Mouse (Mus musculus) forebrain, embryonic 11.5 days (tissue): ENCODE results near the gene Git2. TPM values are rescaled to one million over a fixed set of nuclear protein-coding genes. Genes with fewer than 3 reads are reported as not detected.
A peak's percentile ranks its signal among the peaks of the same experiment; 100 is the strongest.

ENCODE experiments used
- ATAC-seq: fragments of 200-750 bp; cut with Nextera tagmentation; replicated peaks from 2 replicates; pipeline ENCODE4 v1.8.0; 2017; ENCODE audit warnings: moderate TSS enrichment; ENCODE audit not compliant: low FRiP score
- DNase-seq: peaks from one replicate; pipeline ENCODE4 v3.0.0-alpha.2; 2017; ENCODE audit warnings: low spot score
- H3K27ac ChIP-seq: fragments of 300-500 bp; sonication (generic); 2 replicates; pipeline ENCODE4 v1.5.1; 2014; ENCODE audit warnings: low read depth, low read length
- H3K27me3 ChIP-seq: fragments of 300-500 bp; sonication (generic); 2 replicates; pipeline ENCODE4 v1.6.1; 2014; ENCODE audit warnings: mild to moderate bottlenecking, low read length, mixed read lengths; ENCODE audit not compliant: control insufficient read depth, insufficient read depth
- H3K36me3 ChIP-seq: fragments of 300-500 bp; sonication (generic); 2 replicates; pipeline ENCODE4 v1.6.1; 2014; ENCODE audit warnings: mild to moderate bottlenecking, low read length, moderate library complexity, mixed read lengths; ENCODE audit not compliant: control insufficient read depth, insufficient read depth
- H3K4me1 ChIP-seq: fragments of 300-500 bp; sonication (generic); replicated peaks from 2 replicates; pipeline ENCODE4 v1.6.1; 2014; ENCODE audit warnings: low read length, mixed read lengths; ENCODE audit not compliant: control insufficient read depth, insufficient read depth
- H3K4me2 ChIP-seq: fragments of 300-500 bp; sonication (generic); 2 replicates; pipeline ENCODE4 v1.6.1; 2014; ENCODE audit warnings: low read depth, mild to moderate bottlenecking, low read length, moderate library complexity, mixed read lengths; ENCODE audit not compliant: severe bottlenecking
- H3K4me3 ChIP-seq: fragments of 300-500 bp; sonication (generic); 2 replicates; pipeline ENCODE4 v1.5.1; 2014; ENCODE audit warnings: low read depth, low read length
- H3K9ac ChIP-seq: fragments of 300-500 bp; sonication (generic); 2 replicates; pipeline ENCODE4 v1.6.1; 2014; ENCODE audit warnings: low read length
- H3K9me3 ChIP-seq: fragments of 300-500 bp; sonication (generic); 2 replicates; pipeline ENCODE4 v1.6.1; 2016; ENCODE audit warnings: low read length, mixed read lengths; ENCODE audit not compliant: control insufficient read depth
- WGBS: fragments of 180-500 bp; shearing (Covaris S2); extraction: QIAGEN DNeasy Blood & Tissue Kit; methylation state at CpG from one replicate; pipeline ENCODE4 v1.1.7; 2014; 5-methylcytosine and 5-hydroxymethylcytosine counted together
- polyA plus RNA-seq: library from polyadenylated mRNA; unstranded; fragments of >200 nt; fragmentation: Nextera tagmentation; extraction: Ambion mirVana; gene quantifications from 2 replicates; pipeline ENCODE4 v1.2.1, GENCODE M21; 2014

The Git2 gene
- polyA plus RNA-seq, 1 experiment from 2014 or later = 41.5 TPM

DNA sequence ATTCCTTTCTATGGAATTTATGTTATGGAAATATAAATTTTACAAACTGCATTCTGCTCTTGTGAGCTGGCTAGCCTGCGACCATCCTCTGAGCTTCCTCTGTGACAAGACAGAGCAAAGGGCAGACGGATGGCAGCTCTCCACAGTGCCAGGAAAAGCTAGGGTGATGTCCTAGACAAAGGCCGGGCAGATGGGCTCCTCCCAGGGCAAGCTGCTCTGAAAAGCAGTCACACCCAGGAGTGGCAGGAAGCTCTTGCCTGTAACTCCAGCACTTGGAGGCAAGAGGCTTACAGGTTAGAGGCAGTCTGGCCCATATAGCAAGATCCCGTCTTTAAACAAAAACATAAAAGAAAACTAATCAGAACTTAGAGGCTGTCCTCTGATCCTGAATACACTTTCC, 19.3 kb upstream of the Git2 start:
- Histone ChIP-seq H3K4me1 (peaks cover 8% of the 10 kb centered on the region), H3K9me3 (no peaks in the 10 kb centered on the region), H3K4me2 (no peak overlapping the region), H3K27ac (no peak overlapping the region), H3K4me3 (no peak overlapping the region), H3K36me3 (no peaks in the 10 kb centered on the region; the same call in 1 of the 2 replicates), H3K27me3 (no peaks in the 10 kb centered on the region), H3K9ac (no peak overlapping the region)
- ATAC-seq (no peak), DNase-seq (no peak)
- WGBS = 72% methylated on average over 4 of the region's 4 CpGs

DNA sequence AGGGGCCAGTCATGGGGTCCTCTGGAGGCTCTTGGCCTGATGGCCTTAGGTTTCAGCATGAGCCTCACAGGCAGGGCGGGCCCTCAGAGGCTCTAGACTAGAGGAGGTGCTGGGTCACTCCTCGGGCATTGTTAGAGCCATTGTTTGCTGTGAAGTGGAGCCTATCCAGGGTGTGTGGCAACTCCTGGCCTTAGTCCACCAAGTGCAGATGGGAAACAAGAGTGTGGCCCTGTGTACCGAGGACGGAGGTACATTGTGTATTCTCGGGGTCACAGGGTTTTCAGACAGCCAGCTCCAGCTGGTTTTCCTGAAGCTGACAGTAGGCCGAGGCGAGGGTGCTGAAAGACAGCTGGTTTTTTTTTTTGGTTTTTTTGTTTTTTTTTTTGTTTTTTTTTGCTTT, 18.0 kb upstream of the Git2 start:
- no peak for DNase-seq
- H3K27ac ChIP-seq = no peak overlapping the region
- H3K27me3 ChIP-seq = no peaks in the 10 kb centered on the region
- no peak overlapping the region for H3K9ac ChIP-seq
- H3K4me1 ChIP-seq = peaks cover 8% of the 10 kb centered on the region
- no peaks in the 10 kb centered on the region for H3K9me3 ChIP-seq
- no peaks in the 10 kb centered on the region; the same call in 1 of the 2 replicates for H3K36me3 ChIP-seq
- no peak overlapping the region for H3K4me2 ChIP-seq
- no peak overlapping the region for H3K4me3 ChIP-seq
- WGBS = 85% methylated on average over 7 of the region's 7 CpGs
- ATAC-seq = no peak

DNA sequence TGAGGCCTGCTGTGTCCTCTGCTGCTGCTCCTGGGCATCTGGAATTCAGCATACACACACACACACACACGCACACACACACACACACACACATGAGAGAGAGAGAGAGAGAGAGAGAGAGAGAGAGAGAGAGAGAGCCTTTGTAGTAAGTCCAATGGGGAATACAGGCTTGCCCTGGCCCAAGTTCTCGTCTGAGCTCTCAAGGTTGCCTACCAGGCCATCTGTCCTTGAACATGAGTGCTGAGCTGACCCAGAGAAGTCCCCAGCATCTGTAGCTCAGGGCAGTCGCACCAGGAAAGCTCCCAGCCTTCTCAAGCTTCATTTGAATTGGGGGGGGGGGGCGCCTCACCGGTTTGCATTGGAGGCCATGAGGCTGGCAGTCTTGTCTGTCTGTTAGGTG, 9.9 kb upstream of the Git2 start:
- no peak for ATAC-seq
- no peak overlapping the region for H3K4me2 ChIP-seq
- no peak for DNase-seq
- no peak overlapping the region for H3K4me3 ChIP-seq
- H3K9me3 ChIP-seq = no peaks in the 10 kb centered on the region
- 82% methylated on average over 5 of the region's 5 CpGs for WGBS
- H3K27me3 ChIP-seq = no peaks in the 10 kb centered on the region
- H3K9ac ChIP-seq = no peak overlapping the region
- H3K4me1 ChIP-seq = no peaks in the 10 kb centered on the region
- no peaks in the 10 kb centered on the region; the same call in 1 of the 2 replicates for H3K36me3 ChIP-seq
- H3K27ac ChIP-seq = no peak overlapping the region

DNA sequence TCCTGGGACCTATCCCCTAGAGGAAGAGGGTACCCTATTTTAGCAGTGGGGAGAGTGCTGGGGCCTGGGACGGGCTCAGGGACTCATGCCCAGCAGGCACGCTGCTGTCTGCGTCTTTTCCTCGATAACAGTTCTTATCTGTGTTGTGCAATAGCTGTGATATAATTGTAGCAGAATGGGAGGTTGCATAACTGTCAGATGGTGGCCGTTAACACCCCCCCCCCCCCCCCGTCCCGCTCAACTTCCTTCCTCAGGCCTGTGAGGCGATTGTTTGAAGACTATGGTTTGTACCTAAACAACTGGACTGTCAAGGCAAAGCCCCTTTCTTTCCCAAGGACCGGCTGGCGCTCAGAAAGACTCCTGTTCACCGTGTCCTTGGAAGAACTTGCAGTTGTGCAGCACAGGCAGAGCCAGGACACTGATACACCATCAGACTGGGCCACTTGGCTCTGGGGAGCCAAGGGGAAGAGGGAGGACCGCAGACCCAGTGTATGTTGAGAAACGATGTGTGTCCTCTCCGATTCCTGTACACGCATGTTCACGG, 9.4 kb upstream of the Git2 start:
- no peaks in the 10 kb centered on the region for H3K9me3 ChIP-seq
- H3K4me1 ChIP-seq = no peaks in the 10 kb centered on the region
- 84% methylated on average over 16 of the region's 16 CpGs for WGBS
- no peak overlapping the region for H3K4me3 ChIP-seq
- no peak overlapping the region for H3K9ac ChIP-seq
- ATAC-seq = no peak
- H3K27ac ChIP-seq = no peak overlapping the region
- no peak overlapping the region for H3K4me2 ChIP-seq
- H3K36me3 ChIP-seq = no peaks in the 10 kb centered on the region; the same call in 1 of the 2 replicates
- no peaks in the 10 kb centered on the region for H3K27me3 ChIP-seq
- no peak for DNase-seq

DNA sequence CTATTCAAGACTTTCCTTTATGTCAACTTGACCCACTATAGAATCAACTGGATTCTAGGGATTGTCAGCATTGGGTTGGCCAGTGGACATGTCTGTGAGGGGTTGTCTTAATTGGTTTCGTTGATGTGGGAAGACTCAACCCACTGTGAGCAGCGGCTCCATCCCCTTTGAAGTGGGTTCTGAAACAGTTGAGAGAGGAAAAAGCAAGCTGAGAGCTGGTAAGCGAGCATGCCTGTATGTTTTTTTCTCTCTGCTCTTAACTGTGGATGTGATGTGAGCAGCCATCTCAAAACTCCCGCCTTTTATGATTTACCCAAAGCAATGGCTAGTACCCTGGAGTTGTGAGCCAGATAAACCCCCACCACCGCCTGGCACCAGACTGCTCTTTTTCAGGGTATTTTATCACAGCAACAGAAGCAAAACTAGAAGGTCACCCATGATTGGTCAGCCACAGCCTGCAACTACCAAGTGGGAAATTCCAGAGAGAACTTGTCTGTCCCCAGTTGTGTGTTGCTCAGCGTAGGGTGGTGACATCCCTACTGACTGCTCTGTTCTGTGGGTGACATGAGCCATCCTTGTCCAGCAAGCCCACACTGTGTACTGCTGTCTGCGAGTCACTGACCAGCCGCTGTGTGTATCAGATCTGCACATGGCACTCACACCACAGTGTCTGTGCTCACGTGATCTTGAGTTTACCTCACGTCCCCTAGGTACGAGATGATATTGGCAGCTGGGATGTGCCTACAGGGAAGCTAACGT, 8.3 kb upstream of the Git2 start:
- no peak for ATAC-seq
- 87% methylated on average over 12 of the region's 12 CpGs for WGBS

DNA sequence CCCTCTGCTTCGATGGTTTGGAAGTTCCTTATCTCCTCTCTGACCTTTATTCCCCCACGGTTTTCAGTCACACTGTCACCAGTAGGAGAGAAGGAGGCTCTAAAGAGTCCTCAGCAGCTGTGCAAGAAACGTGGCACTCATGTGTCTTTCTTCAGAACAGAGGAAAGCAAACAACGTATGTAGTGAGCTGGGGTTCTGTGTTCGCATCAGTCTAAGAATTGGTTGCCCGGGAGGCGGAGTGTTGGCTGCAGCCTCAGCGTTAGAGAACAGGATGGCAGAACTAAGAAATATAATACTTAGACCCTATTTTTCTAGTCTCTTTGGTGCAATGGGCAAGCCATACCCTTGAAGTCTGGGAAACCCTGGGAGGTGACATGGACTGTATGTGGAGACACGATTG, 7.7 kb upstream of the Git2 start:
- Histone ChIP-seq H3K27me3 (no peaks in the 10 kb centered on the region), H3K9ac (no peak overlapping the region), H3K4me2 (no peak overlapping the region), H3K4me1 (no peaks in the 10 kb centered on the region), H3K36me3 (no peaks in the 10 kb centered on the region), H3K4me3 (no peak overlapping the region), H3K9me3 (no peaks in the 10 kb centered on the region), H3K27ac (no peak overlapping the region)
- no peak for ATAC-seq
- DNase-seq = no peak
- WGBS = 92% methylated on average over 9 of the region's 9 CpGs

More for the DNA sequence above, 8.3 kb upstream of the Git2 start:
- no peaks in the 10 kb centered on the region for H3K4me1 ChIP-seq
- H3K9me3 ChIP-seq = no peaks in the 10 kb centered on the region
- no peak for DNase-seq
- no peak overlapping the region for H3K9ac ChIP-seq
- H3K27ac ChIP-seq = no peak overlapping the region
- no peaks in the 10 kb centered on the region for H3K27me3 ChIP-seq
- H3K36me3 ChIP-seq = no peaks in the 10 kb centered on the region
- H3K4me3 ChIP-seq = no peak overlapping the region
- H3K4me2 ChIP-seq = no peak overlapping the region

DNA sequence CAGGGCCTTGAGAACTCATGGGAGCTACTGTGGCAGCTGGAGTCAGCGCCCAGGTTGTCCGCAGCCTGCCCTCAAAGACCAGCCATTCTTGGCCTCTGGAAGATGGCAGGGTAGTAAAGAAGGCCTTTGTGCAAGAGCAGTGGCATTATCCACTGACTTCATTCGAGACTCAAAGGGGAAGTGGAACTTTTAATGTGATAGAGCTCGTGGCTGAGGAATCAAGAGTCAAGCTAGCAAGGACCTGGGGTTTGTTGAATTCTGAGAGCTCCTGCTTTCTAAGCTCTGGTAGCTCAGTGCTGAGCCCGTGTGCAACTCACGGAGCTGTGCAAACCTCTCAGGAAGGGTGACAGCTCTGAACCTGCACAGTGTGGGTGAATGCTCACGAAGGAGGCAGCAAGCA, 5.6 kb upstream of the Git2 start:
- 87% methylated on average over 7 of the region's 7 CpGs for WGBS
- no peak overlapping the region; the same call in 1 of the 2 replicates for H3K27ac ChIP-seq
- H3K9ac ChIP-seq = no peak overlapping the region
- DNase-seq (no peak), ATAC-seq (no peak)
- H3K4me1 ChIP-seq = peaks cover 6% of the 10 kb centered on the region
- no peak overlapping the region for H3K4me3 ChIP-seq
- H3K36me3 ChIP-seq = no peaks in the 10 kb centered on the region
- no peaks in the 10 kb centered on the region for H3K9me3 ChIP-seq
- no peak overlapping the region for H3K4me2 ChIP-seq
- no peaks in the 10 kb centered on the region for H3K27me3 ChIP-seq

DNA sequence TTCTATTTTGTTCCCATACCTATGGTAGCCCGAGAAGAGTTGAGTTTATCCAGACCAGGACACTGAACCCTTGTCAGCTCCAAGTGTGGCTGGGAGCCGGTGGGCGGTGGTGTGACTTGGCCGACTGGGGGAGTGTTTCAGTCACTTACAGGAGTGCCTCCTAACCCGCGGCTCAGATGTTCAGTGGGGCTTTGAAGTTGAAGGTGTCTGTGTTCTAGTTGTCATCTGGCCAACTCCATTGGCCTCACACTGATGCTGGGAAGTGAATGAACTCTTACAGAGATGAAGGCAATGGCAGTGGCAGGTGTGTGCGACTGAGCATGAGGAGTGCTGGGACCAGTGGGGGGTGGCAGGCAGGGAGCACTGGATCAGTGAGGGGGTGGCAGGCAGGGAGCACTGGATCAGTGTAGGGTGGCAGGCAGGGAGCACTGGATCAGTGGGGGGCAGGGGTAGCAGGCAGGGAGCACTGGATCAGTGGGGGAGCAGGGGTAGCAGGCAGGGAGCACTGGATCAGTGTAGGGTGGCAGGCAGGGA, 4.7 kb upstream of the Git2 start:
- DNase-seq (no peak), ATAC-seq (no peak)
- Histone ChIP-seq H3K4me1 (peaks cover 7% of the 10 kb centered on the region), H3K27me3 (no peaks in the 10 kb centered on the region), H3K4me2 (no peak overlapping the region), H3K9me3 (no peaks in the 10 kb centered on the region), H3K36me3 (no peaks in the 10 kb centered on the region), H3K9ac (no peak overlapping the region), H3K27ac (no peak overlapping the region), H3K4me3 (no peak overlapping the region)
- 80% methylated on average over 7 of the region's 7 CpGs for WGBS

DNA sequence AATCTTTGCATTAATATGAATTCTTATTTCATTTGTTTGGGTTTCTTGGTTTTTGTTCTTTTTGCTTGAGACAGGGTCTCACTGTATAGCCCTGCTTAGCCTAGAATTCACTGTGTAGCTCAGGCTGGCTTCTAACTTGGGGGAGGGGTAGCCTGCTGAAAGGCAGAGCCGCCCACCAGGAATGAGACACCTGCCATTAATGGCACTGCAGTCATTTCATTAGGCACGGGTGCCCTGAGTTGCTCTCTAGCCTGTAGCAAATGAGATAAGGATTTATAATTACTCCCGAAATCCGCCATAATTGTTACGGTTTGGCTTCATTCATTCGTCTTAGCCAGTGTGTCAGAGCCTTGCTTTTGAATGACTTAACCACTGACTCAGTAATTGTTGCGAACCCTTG, 857 bp upstream of the Git2 start:
- peak overlapping the region; percentile 78 for H3K4me2 ChIP-seq
- ATAC-seq (no peak), DNase-seq (no peak)
- H3K27ac ChIP-seq = no peak overlapping the region
- H3K9me3 ChIP-seq = no peaks in the 10 kb centered on the region
- no peak overlapping the region for H3K9ac ChIP-seq
- WGBS = 68% methylated on average over 7 of the region's 7 CpGs
- H3K36me3 ChIP-seq = no peaks in the 10 kb centered on the region
- no peaks in the 10 kb centered on the region for H3K27me3 ChIP-seq
- peaks cover 11% of the 10 kb centered on the region for H3K4me1 ChIP-seq
- peak overlapping the region; percentile 98 for H3K4me3 ChIP-seq
